Mouse (Mus musculus): ENCODE data around the gene Tet1.
A peak's percentile ranks its signal among the peaks of the same experiment; 100 is the strongest.

The Tet1 gene

GRCm38 (mm10) chr10:62891025-62891424, 17.8 kb downstream of the Tet1 start:
- DNase-seq, result no peak

DNA sequence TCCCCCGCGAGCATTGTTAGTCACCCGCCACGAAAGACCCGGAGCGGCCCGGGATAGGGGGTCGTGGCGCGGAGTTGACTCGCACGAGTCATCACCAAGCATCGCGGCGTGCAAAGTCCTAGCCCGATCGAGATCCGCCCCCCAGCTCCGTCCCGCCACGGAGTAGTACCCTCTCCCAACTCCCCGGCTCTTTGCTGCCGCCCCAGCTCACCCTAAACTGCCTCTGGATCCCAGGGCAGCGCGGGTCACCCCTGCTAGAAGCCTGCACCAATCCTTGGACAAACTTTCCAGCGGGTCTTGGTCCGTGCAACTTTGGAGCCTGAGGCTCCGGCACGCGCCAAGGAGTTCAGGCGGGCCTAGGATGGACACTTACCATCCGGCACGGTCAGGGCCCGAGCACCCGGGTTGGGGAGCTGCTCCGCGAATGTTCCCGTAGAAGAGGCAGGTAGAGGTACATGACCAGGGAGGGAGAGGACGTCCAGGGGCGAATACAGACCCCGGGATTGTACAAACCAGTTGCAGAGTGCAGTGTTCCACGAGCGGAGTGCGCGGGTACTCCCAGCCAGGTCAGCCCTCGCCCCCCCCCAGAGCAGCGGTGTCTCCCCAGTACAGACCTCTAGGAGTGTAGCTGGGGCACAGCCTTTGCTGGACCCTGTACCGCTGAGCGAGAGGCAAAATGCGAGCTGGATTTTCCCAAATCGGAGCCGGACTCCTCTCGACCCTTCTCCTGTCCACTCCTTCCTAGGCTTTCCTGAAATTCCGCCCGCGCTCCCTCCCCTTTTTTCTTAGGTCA, 21.8 kb downstream of the Tet1 start:
- peak; percentile 87 for DNase-seq

DNA sequence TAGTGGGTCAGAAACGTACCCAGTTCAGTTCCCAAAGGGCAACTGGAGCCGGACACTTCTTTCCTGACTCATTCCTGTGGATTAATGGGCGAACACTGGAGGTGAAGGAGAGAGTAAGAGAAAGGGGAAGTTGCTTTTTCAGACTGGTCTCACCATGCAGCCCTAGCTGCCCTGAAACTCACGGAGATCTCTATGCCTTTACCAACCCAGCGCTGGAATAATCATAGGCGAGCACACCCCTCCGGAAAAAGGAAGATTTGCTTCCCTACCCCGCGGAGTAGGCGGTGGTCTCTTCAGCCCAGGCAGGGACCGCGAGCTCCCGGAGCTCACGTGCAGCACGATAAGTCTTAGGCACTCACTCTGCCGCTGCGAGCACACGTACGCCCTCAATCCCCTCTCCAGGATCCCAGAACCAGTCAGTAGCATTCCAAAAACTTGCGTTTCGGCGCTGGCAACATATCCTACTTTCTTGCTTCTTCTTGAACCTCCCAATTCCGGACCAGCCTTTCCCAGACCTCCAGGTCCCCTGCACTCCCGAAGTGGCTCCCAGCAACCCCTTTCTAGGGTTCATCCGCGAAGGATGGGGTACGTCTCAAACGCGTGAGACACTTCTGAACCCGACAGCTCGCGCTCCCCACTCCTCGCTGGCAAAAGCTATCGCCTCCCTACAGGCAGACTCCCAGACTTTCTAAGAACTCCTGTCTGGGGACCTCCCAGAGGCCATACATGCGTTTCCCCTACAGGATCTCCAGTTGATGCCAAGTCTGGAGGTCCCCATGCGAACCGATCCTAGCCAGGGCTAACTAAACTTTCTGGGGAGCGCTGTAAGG, 22.6 kb downstream of the Tet1 start:
- peak; percentile 55 for DNase-seq

DNA sequence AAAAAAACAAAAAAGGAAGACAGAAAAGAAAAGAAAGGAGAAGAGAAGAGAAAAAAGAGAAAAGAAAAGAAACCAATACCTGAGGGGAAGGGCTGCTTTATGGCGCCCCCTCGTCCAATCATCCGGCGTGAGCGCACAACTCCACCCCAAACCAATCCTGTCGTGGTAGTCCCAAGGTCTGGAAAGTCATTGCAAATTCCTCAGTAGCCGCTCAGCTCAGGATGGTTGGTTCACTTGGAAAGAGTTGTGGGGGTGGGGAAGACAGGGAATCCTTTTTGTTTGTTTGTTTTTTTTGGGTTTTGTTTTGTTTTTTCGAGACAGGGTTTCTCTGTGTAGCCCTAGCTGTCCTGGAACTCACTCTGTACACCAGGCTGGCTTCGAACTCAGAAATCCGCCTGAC, 23.3 kb downstream of the Tet1 start:
- no peak for DNase-seq

DNA sequence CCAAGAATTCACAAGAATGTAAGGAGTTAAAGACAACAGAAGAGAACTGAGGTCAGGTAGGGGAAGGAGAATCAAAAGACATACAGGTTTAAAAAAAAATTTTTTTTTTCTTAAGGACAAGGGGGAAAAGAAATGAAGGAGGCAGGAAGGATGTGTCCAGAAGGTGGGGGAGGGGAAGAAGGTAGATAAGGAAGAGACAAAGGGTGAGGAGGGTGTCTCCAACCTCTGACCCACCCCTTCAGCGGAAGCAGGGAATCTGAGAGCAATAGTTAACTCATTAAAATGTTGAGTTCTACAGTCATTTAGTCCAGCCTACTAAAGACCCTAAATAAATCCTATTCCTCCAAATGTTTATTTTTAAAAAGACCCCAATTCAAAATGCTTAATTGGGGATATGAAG, 24.3 kb downstream of the Tet1 start:
- DNase-seq, result no peak

DNA sequence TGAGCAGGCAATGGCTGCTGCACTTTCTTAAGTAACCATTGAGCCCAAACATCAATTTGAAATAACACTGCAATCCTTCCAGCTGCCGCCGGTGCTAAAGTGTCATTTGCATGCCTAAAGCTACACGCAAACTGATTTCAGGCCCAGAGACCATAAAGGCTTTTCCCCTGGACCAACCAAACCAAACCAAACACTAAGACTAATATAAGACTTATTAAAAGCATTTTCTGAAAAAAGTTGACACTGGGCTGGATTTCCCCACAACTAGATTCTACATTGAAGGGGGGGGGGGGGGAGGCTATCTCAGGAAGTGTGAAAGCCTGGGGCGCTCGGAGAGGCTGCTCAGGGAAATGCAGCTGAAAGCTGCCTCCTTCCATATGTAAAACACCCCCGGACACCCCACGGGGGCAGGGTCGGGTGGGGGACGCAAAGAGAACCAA, 24.8 kb downstream of the Tet1 start:
- no peak for DNase-seq

- peak; percentile 40 for DNase-seq
Measured at GRCm38 (mm10) chr10:62881211-62881610, 27.6 kb downstream of the Tet1 start.

DNA sequence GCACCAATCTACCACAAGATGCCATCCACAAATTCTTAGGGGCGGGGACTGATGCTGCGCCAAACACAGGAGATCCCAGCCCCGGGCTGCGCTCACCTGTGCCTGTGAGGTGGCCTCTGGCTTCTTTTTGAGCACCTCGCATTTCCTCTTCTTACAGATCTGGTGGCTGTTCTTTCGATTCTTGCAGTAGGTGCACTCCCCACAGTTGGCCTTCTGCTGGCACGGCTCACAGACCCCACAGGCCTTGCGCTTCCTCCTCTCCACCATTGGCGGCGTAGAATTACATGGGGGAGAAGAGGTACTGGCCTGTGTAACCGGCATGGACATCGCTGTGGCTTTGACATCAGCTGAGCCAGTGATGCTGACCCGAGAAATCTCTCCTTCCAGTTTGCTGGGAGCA, 30.7 kb downstream of the Tet1 start:
- no peak for DNase-seq

GRCm38 (mm10) chr10:62875565-62875964, 33.2 kb downstream of the Tet1 start:
- no peak for DNase-seq

- DNase-seq, result no peak
Measured at GRCm38 (mm10) chr10:62874828-62875227, 34.0 kb downstream of the Tet1 start.

DNA sequence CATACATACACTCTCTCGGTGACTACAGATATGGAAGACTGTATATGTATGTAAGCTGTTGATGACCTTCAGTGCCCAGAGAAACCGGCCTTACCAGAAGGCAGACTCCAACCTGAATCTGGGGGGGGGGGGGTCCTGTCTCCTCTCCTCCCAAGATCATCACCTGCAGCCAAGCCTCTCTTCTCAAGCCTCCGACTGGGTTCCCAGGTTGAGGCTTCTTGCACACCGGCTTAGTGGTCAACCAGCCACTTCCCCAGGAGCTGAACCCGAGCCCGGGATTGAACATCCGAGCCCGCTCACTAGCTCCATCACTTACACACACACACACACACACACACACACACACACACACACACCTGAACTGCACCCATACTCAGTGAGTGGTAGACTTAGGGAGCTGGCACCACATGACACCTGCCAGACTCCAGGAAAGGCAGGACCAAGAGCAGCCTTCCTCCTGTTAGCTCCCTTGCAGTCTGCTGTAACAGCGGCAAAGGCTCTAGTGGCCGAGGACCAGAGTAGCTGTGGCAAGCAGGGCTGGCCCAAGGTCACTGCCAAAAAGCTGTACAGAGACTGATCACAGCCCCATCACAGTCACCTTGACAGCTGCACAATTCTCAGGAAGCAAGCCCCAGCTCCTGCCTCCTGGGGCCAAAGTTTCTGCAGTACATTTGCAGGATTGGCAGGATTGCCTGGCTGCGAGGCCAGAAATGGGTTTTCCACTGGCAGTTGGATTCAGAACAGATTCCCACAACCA, 42.6 kb downstream of the Tet1 start:
- DNase-seq, result peak; percentile 46

GRCm38 (mm10) chr10:62865167-62866034, 43.4 kb downstream of the Tet1 start:
- DNase-seq, result peak; percentile 95

DNA sequence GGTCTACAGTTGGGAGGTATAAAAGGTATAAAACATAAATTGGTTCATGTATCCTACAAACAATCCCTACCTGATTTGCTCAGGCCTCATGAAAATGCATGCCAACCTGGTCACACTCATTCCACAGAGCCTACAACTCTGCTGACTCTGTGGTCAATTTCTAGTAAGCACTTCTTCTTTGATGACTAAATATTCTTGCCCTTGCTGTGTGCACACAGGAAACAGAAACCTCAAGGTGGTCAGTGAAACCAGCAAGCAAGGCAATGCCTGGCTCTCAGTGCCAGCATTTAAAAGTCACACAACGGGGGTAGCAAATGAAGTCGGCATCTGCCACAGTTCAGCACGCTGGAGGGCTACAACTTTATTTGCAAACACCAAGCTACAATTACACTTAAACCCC, 45.2 kb downstream of the Tet1 start:
- no peak for DNase-seq

DNA sequence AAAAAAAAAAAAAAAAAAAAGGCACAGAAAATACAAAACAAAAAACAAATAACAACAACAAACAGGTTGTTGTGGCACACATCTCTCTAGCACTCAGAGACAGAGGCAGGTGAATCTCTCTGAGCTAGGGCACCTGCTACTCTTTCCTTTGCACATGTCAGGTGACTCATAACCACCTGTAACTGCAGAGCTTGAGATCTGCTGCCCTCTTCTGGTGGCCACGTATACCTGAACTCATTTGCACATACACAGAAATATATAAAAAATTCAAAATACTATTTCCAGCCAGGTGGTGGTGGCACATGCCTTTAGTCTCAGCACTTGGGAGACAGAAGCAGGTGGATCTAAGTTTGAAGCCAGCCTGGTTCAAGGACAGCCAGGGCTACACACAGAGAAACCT, 46.4 kb downstream of the Tet1 start:
- DNase-seq, result no peak

DNA sequence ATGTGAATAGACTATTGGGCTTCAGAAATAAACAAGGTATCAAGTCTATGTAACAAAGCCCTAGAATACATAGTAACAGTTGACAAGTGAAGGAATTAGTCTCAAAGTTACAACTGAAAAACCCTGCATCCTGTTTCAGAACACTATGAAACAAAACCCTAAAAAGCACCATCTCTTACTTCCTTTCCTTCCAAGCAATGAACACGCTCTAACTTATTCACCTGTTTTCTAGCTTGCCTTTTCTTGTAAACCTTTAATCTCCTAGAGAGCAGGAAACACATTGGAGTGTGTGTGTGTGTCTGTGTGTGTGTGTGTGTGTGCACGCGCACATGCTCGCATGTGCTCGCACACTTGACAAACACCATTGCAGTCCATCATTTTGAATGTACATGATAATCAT, 49.8 kb downstream of the Tet1 start:
- no peak for DNase-seq

DNA sequence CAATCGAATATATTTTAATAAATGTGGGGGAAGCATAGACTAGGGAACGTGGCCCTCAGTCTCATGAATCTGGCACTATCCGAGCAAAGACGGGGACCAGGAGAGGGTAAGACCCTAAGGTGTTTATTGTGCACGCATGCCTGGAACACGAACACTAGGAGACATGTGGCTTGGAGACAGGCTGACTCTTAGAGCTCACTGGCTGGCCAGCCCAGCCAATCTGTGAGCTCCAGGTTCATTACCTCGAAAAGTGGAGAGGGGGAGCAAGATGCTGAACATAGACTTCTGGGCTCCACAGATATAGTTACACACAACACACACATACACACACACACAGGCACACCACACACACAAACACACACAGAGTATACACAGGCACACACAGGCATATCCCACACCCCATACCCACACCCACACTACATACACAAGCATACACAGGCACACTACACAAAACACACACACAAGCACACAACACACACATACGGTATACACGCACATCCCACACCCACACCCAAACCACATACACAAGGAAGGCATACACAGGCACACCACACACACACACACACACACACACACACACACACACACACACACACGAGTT, 52.0 kb downstream of the Tet1 start:
- DNase-seq, result no peak

GRCm38 (mm10) chr10:62854992-62855391, 53.8 kb downstream of the Tet1 start:
- DNase-seq, result no peak

GRCm38 (mm10) chr10:62854581-62854980, 54.2 kb downstream of the Tet1 start:
- DNase-seq, result no peak

DNA sequence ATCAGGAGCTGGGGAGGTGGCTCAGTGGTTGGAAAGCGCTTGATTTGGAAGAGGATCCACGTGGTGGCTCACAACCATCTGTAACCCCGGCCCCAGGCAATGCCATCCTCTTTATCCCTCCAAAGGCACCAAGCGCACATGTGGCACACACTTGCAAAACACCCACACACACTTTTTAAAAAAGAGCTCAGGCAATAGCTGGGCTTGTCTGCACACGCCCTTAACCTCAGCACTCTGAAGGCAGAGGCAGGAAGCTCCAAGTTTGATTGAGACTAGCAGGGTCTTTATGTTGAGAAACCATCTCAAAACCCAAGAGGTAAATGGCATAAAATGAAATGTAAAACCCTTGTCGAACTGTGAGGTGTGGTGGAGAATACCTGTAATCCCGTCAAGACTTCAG, 57.2 kb downstream of the Tet1 start:
- DNase-seq, result no peak

GRCm38 (mm10) chr10:62851025-62851424, 57.8 kb downstream of the Tet1 start:
- DNase-seq, result no peak

DNA sequence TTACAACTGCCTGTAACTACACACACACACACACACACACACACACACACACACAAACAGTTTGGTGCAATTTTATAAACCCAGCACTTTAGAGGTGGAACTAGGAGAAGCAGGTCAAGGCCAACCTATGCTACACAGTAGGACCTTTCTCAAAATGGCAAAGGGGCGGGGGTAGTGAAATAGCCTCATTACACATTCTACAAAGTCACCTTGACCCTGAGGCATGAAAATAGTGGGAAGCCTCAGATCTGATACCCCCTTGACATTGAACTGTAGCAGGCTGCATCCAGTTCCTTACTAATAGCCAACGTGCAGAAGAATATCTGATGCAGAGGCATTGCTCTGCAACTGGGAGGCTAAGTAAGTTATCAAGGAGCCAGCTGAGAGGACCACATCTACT, 60.0 kb downstream of the Tet1 start:
- DNase-seq, result no peak

GRCm38 (mm10) chr10:62847069-62847626, 61.6 kb downstream of the Tet1 start:
- DNase-seq, result no peak
